Mouse (Mus musculus) spleen, adult 18-20 months (tissue): ENCODE data around the gene Zmiz1.

Experiments used
- DNase-seq, 2 experiments: peaks; one replicate each; pipeline ENCODE4 v3.0.0; 2022; ENCODE audit warnings: mixed read lengths in 2 of 2

Gene Zmiz1

DNA sequence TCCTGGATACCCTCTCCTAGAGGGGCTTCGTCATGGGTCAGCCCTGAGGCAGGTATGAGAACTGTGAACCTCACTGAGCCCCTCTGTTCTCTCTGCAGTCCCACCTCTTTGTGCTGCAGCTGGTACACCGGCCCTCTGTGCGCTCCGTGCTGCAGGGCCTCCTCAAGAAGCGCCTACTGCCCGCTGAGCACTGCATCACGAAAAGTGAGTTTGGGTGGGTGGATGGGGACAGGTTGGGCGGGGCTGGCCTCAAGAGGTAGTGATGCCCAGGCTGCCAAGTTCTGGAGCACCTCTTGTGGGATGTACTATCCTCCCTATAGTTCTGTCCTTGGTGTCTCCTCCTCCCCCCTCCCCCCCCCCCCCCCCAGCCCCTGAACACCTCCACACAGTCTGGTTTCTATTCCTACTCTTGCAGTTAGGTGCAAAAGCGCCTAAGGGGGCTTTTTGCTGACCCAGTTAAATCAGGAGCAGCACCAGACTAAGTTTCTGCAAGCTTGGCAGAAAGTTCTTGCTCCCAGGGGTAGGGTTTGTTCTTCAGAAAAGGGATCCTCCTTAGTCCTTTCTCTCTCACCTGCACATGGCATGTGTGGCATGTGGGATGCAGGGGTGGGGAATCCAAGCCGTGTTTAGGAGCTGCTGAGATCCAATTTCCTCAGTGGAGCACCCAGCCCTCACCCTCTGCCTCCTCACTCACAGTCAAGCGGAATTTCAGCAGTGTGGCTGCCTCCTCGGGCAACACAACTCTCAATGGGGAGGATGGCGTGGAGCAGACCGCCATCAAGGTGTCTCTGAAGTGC, 195.6 kb downstream of the Zmiz1 start:
- no peak for DNase-seq

DNA sequence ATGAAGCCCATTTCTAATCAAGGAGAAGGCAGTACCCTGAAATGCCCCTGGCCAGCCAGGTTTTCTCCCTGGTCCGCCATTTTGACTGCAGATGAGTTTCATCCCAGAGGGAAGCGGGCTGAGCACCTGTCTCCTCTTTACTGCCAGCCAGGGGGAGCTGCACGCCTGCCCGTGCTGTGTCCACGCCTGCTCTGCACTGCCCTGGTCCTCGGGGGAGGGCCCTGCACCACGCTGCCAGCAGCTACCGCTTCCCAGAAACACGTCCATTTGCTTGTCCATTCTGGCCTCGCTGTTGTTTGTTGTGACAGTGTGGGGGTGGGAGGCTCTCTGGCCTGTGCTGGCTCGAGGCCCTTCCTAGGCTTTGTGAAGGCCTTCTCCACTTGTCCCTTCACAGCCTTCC, 201.7 kb downstream of the Zmiz1 start:
- no peak for DNase-seq

DNA sequence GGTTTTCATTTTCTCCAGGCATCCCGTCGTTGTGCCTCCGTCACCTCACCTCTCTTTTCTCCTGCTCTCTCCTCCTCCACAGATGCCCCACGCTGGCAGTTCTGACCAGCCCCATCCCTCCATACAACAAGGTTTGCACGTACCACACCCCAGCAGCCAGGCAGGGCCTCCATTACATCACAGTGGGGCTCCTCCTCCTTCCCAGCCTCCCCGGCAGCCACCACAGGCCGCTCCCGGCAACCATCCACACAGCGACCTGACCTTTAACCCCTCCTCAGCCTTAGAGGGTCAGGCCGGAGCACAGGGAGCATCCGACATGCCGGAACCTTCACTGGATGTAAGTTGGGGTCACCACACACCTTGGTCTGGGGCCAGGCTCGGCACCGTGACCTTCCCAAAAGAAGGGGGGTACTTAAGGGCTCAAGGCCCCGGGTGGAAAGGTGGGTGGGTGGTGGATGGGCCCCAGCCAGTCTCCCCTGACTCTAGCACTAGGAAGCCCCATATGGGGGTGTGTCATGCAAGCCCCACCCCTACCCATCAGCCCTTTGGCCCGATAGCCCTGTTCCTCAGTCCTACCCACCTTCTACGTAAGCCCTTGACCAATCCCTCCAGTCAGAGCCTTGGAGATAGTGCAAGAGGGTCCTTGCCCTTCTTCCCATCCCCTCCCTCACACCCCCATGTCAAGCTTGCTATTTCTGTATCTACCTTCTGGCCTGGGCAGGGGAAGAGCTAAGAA, 202.4 kb downstream of the Zmiz1 start:
- no peak for DNase-seq

DNA sequence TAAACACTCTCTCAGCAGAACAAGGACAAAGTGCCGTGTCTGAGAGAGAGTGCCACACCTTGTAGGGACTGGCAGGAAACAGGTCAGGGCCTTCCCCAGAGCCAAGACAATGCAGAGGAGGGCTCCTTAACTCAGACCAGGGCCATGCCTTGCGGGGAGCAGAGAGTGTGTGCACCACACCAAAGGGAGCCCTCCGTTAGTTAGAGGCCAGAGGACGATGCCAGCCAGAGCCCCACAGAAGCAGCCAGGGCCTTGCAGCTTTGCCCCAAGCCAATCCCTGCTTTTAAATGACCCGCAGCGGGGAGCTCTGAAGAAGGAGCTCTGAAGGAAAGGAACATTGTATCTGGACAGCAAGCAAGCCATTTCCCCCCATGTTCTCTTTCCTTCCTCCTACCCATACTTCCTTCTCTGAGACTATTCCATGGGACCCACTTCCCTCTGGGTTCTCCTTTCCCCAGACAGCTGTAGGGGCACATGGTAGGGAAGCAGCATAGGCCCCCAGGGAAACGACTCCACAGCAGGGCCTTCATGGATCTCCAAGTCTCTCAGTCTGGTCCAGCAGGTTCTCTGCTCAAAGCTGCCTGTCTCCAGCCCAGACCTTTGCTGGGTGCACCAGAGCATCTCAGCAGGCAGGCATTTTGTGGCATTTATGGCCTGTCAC, 204.8 kb downstream of the Zmiz1 start:
- no peak for DNase-seq

DNA sequence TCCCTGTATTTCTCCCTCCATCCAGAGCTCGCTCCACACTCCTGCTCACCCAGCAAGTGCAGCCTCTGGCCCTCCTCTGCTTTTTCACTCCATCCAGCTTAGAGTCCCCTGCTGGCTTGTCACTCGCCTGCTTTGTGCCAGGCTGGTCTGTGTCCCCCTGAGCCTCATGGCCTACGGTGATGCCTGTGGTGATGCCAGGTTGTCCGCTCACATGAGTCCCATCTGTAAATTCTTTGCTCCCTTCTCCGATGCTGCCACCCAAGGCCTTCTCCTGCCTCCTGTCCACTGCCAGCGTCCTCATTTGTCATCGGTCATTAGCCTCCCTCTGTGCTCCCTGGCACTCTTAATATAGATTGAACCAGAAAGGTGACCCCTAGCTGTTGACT, 205.3 kb downstream of the Zmiz1 start:
- DNase-seq: no peak

DNA sequence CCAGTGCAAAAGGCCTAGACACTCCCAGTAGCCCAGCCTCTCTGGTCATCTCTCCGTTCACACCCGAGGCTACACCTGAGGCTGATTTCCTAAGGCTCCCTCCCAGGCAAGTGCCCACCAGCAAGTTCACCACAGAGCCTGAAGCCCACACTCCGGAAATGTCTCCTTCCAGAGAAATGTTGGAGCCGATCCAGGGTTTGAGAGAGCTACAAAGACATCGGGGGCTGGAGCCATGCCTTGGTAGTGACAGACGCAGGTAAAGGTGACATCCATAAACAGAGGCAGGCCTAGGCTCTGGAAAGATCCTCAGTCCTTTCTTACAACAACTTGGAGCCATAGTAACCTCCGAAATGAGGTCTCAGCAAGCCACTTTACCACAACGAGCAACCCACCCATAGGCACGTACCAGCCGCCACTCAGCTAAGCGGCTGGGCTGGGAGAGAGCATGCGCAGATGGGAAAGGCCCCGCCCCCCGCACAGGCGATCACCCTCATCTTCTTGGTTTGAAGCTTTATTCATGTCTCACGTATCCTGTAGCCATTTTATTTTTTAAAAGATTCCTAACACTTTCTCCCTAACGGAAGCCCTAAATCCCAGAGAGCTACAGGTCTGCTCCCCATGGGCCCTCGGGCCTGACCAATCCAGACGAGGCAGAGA, 206.5 kb downstream of the Zmiz1 start:
- DNase-seq: no peak

DNA sequence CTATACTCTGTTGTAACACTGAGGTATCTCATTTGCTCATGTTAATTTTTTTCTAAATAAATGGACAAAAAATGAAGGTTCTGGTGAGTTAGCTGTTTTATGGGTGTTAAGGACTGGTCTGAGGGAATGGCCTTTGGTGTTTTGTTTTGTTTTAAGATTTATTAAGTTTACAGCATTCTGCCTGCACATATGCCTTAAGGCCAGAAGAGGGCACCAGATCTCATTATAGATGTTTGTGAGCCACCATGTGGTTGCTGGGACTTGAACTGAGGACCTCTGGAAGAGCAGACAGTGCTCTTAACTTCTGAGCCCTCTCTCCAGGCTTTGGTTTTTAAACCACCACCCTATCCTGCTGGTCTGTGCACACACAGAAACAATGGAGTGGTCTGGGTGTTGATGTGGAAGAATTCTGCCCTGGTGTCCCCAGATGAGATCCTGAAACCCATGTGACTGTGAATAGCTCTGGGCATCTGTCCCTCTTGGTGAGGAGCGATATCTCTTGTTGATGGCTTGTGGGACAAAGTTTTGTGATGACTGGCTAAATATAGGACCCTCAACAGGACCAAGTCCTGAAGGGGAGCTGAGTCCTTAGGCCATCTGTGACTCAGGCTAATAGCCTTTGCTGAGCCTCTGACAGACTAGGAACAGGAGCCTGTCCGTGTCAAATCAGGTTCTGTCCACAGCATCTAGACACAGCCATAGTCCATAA, 207.8 kb downstream of the Zmiz1 start:
- no peak for DNase-seq

DNA sequence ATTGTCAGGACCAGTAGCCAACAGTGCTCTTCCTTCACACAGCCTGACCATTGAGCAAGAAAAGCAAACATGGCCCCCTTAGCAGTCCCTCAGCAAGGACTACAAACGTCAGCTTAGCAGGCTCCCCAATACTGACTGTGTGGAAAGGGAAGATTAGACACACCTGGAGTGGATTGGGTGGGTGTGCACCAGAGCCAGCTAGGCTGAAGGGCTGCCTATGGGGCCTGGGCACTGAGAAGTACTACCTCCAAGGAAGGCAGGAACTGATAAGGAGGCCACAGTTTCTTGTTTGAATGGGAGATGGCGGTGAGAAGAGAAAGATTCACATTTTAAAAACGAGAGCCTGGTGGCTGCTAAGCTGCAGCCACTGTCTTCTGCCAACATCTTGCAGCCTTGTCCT, 208.6 kb downstream of the Zmiz1 start:
- DNase-seq: no peak

DNA sequence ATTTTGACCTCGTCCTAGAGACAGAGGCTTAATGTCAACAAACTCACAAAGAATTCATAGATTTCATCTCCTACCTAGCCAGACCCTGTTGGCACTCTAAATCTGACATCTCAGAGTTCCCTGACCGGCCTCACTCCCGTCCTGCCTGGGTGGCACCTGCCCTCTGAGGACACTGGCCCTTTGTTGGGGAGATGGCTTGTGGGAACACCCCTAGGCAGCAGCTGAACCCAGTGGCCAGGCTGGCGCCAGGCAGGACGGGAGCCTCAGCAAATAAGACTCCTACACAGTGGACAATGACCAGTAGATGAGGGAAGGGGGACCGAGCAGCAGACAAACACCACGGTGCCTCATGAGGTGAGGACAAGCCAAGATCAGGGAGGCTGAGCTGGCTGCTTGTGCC, 220.6 kb downstream of the Zmiz1 start:
- no peak for DNase-seq

DNA sequence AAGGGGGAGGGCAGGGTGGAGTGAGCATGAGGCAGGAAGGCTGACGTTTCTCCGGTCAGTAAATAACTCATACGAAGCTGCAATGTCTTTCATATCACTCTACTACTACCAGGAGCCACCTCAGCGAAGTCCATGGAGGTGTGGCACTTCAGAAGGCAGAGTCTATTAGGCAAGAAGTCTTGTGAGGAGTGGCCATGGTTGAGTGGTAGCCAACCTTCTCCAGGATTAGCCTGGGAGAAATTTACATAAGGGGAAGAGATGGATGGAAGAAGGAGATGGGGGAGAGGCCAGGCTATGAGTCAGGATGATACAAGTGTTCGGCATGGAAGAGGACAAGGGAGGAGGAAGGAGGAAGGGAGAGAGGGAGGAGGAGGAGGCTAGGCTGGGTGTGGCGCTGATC, 223.0 kb downstream of the Zmiz1 start:
- DNase-seq: no peak

DNA sequence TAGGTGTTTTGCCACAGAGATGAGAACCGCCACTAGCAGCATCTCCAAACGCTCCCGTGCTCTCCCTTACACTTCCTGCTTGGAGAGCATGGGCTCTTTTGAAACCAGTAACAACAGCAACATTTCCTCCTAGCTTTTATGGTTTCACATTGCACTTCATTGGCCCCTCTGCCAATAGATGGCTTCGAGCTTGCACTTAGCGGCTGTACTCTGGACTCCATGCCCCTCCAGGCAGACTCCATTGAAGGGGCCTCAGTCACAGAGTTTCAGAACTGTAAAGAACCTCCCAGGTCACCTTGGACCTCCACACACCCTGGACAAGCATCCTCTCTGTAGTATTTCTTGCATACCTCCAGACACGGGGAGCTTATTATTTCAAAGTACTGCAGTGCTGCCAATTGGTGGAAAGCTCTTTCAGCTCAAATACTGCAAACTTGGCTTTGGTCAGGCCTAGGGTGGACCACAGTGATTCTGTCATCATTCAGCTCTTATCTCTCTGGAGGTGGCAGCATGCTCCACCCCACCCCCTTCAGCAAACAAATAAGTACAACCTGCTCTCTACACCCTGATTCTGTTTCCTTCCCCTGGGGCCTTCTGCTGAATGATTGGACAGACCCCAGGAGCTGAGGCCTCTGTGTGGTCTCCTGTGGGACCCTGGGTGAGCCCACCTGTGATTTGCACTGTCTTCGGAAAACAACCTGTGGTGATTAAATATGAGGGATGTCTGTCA, 227.4 kb downstream of the Zmiz1 start:
- DNase-seq: no peak

DNA sequence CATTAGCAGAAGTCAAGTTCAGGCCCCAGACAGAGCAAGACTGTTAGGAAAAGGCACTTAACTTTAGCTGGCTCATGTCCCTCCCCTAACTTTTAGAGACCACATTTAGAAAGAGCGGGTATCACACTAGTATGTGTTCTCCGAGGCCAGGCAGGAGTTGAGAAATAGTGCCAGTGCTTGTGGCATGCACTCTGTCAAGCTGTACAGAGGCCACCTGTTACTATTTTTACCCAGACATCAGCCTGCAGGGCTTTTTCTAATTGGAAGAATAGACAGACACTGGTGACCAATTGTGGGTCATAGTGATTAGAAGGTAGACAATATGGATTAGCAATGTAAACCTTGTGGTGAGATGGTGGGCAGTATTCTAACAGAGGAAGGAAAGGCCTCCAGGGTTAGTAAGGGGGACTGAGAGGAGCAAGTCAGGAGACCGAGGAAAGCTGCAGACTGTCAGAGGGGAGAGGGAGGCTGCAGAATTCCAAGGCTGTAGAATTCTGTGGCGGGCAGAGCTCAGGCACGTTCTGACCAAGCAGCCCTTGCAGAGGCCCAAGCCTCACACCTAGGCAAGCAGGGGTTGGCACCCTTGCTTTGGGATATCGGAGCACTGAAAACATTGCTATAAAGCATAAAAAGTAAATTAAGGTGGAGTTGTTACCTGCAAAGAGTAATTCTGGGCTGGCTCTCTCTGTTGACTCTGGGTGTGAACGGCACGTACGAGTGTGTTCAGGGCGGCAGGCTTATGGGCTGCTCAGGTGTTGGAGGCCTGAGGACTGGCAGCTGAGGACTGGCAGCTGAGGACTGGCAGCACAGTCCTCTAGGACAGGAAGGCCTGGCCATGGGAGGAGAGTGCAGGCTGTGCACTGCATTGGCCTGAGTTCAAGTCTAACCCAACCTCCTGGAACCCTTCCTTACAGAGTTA, 228.3 kb downstream of the Zmiz1 start:
- no peak for DNase-seq

DNA sequence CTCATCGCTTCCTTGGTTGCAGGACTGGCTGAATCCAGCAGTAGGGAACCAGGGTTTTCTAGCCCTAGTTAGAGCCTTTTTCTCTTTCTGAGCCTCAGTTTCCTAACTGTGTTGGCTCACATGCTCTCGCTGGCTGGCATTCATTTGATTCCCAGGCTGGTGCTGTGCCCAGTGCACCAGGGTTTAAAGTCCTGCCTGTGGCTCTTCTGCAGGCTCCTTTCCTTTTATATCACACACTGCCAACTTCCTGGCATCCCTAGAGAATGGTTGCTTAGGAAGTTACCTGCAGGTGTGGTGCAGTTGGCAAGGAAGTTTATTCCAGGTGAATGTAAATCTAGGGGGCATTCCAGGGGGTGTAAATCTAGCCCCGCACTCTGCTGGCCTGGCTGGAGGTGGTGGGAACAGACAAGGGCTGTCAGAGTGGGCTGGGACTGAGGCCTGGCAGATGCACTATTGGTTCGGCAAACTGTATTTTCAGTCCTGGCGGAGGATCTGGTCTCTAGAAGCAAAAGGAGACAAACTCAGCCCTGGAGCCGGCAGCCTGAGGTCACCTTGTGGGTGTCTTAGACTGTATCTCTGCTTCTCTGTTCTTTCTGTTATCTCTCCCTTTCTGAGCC, 234.4 kb downstream of the Zmiz1 start:
- no peak for DNase-seq

DNA sequence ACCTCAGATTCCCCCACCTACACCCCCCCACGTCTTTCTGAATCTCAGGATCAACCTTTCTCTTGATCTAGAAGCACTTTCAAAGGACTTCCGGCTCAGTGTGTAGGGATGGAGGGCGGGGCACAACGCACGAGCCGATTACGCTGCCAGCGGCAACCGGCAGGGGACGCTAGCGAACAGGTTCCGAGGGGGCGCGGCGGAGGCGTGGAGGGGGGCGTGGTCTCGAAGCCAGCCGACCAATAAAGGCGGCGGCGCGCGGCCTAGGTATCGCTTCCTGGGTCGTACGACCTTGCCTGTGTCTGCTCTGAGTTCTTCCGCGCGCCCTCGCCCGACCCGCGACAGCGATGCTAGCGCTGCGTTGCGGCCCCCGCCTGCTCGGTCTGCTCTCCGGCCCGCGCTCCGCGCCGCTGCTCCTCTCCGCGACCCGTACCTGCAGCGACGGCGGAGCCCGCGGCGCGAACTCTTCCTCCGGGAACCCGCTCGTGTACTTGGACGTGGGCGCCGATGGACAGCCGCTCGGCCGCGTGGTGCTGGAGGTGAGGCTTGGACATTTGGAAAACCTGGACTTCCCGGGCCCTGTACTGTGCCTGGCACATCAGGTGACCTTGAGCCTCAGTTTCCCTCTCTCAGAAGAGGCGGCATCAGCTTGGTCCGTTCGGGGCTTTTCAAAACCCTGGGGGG, 235.0 kb downstream of the Zmiz1 start, which contains the start of gene Ppif:
Gene Ppif, plus strand, starts transcription at position 267 of the 681 bp plus-strand sequence.
- DNase-seq: peak; percentile 92 to 98

DNA sequence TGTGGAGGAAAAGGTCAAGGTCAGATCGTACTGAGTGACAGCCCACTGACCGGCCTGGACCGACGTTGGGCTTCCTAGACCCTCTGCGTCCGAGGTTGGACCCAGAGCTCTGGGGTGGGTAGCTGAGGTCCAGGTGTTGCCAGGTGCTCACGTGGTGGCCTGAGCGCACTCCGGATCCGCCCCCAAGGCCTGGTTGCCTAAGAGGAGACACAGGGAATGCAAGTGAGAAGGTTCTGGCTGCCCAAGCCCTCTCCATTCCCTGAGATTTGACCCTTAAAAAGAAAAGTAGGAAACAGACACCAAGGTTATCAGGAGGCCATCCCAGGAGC, 235.5 kb downstream of the Zmiz1 start:
- no peak for DNase-seq

DNA sequence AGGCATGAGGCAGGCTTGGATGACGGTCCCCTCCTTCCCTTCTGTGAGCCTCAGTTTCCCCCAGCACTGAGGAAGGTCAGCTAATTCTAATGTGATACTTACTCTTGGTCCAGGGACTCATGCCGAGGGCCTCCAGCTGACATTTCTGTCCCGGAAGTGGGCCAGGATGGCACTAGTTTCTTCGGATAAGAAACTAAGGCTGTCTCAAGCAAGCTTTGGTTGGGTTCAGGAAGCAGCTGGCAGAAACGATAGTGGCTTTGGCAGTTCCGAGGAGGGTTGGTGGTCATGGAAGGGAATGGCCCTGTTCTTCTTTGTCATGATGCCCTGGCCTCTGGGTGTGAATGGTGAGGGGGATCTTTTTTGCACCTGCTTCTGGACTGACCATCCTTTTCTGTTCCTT, 236.1 kb downstream of the Zmiz1 start:
- DNase-seq: no peak

DNA sequence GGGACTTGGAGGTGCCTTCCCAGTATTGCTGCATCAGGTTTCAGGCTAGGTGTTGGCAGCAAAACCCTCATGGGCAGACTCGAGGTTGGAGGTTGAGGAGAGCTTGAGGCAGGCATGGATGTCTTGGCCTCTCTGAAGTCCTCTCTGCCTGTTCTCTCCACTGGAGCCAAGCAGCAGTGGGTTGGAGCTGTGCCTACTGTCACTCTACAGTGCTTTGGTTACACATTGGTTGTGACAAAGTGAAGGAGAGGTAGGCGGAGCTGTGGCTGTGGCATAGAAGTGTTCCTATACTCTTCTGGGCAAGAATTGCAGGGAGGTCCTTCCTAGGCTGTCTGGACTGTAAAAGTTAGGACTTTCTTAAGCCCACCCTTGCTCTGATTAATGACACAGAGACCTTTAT, 237.4 kb downstream of the Zmiz1 start:
- no peak for DNase-seq

DNA sequence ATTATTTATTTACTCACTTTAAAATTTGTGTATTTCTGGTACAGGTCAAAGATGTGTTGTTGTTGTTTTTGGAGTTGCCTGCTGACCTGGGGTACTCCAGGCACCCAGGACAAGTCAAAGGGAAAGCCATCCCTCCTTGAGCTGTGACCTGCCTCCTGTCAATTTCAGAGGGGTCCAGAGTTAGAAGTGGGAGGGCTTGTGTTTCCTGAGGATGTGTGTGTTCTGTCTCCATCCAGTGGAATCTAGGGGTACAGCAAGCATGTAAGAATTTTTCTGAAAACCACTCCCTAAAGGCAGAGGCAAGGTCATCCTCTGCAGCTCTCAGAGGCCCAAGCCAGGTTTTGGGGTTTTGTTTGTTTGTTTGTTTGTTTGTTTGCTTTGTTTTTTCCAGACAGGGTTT, 243.0 kb downstream of the Zmiz1 start:
- no peak for DNase-seq

DNA sequence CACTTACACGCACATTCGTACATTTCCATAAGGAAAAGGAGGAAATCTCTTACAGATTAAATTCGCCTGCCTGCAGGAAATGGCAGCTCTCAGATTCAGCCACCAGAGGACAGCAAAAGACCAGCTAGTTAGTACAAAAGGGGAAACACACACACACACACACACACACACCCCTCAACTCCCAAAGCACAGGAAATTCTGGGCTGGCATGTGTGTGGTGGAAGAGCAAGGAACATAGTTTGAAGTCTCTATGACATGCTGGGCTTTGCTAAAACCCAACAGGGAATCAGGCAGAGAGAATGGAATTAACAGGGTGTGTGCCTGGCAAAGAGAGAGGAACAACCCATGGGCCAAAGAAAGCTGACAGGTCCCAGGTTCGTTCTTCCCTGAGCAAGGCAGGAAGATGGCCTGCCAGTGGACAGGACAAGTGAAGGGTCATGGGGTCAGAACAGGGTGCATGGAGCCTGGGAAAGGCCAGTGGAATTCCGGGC, 248.8 kb downstream of the Zmiz1 start:
- peak in 1 of 2 experiments; percentile 54 for DNase-seq

DNA sequence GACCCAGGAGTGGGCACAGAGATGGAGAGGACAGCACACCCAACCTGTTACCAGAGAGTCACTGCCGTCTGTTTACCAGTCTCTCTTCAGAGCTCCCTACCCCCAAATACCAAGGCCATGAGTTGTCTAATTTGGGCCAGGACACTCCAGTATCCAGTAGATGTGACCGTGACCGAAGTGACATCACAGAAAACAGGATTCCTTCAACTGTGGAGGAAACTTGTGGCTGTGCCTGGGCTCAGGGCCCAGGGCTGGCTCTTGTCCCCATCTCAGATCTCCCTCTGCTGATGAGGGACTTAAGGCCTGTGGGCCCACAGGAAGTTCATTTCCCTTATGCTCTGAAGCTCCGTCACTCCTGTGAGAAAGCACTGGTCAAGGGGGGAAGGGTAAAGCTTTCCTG, 249.5 kb downstream of the Zmiz1 start:
- peak in 1 of 2 experiments; percentile 22 for DNase-seq
